Mouse (Mus musculus) monocyte, adult 2 months (primary cell): ENCODE measurements around the gene Gm17584.
"Not testable (repeated sequence)": the region's sequence is repeated elsewhere in the genome, so short reads cannot be mapped to it uniquely, and the experiment has no call there.

Experiments
- DNase-seq, 2 experiments: peaks; one replicate each; pipeline ENCODE4 v3.0.0; 2022; ENCODE audit warnings: low spot score in 2 of 2, low read depth in 1 of 2

The Gm17584 gene

DNA sequence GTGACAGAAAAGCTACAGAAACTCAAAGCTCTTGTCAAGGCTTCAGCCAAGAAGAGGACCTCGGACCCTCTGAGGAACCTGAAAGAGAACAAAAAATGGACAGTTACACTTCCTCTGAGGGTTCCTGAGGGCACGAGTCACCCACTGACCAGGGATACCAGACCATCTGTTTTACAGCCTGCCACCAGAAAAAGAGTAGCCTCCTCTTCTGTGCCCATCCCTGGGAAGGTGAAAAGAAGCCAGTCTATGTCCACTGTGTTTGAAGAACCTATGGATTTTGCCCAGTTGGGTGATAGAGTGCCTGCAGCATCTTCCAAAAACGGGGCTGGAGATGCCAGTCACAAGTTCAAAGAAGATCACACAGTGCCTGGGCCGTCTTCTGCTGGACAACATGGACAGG lies at the start of gene Gm17584:
Gene Gm17584, plus strand, starts transcription at position 301 of the 400 bp plus-strand sequence.
- not testable (repeated sequence) for DNase-seq
